Mouse (Mus musculus) 3T3-L1 (cell line): ENCODE data around the gene Agmat.
"Not testable (repeated sequence)": the region's sequence is repeated elsewhere in the genome, so short reads cannot be mapped to it uniquely, and the experiment has no call there.

Experiments
- DNase-seq: peaks from one replicate; pipeline ENCODE4 v3.0.0-alpha.2; 2015; ENCODE audit warnings: low read depth, low spot score

Agmat gene

DNA sequence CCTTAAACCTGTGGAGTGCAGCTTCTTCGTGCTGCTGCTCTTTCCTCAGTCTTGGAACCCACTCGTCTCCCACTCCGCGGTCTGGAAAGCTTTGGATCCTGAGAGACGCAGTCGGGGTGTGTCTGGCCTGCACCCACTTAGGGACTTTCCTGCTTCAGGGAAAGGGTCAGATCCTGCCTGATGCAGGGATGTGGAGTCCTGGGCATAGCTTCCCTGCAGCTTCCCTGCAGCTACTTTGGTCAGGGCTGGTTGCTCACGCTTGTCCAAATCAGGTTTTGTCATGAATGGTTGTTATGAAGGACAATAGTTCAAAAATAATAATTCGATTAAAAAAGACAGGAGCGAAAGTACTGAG is 11.3 kb upstream of the Agmat start:
- no peak for DNase-seq

GRCm38 (mm10) chr4:141736856-141737255 is 9.6 kb upstream of the Agmat start:
- DNase-seq, result no peak

DNA sequence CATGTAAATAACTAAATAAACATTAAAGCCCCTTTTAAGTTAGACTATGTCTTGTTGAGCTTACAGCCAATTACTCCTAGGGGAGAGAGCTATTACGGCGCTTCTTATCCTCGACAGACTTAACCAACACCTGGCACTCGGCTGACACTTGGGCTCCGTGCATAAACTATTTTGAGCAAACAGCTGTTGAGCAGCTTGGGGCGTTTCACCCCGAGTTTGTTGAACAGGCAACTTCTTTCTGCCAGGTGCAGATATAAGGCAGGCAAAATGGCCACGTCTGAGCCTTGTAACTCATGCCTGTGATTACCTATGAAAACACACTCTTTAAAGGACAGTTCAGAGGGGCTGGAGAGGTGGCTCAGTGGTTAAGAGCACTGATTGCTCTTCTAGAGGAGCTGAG is 8.5 kb upstream of the Agmat start:
- DNase-seq, result no peak

DNA sequence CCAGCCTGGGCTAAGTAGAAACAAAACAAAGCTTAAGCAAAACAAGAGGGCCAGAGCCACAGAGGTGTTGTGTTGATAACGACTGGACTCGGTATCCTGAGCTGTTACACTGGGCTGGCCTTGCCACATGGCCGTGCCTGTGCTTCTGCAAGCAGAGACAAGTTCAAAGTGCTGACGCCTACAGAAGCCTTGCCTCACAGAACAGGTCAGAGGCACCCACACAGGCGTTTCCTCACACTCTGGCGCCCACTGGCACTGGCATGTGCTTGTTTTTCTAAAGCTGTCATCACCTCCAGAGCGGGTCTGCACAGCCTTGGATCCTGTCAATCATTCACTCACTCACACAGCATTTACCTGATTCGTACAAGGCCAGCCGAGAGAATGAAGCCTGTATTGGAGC is 4.6 kb upstream of the Agmat start:
- peak; percentile 8 for DNase-seq

GRCm38 (mm10) chr4:141742381-141742780 is 4.1 kb upstream of the Agmat start:
- DNase-seq, result peak; percentile 59

GRCm38 (mm10) chr4:141749557-141749956 is 3.1 kb downstream of the Agmat start:
- DNase-seq, result no peak

DNA sequence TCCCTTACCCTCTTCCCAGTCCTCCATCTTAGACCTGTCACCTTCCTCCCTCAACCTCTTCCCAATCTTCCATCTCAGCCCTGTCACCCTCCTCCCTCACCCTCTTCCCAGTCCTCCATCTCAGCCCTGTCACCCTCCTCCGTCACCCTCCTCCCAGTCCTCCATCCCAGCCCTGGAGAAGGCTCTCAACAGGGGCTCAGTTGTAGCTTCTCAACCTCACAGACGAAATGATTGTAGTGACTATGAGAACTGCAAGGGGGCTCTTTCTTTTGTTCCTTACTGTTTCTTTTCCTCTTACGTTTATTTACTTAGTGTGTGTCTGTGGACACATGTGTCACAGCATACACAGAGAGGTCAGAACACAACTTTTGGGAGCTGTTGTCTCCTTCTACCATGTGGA is 4.4 kb downstream of the Agmat start:
- DNase-seq, result no peak

DNA sequence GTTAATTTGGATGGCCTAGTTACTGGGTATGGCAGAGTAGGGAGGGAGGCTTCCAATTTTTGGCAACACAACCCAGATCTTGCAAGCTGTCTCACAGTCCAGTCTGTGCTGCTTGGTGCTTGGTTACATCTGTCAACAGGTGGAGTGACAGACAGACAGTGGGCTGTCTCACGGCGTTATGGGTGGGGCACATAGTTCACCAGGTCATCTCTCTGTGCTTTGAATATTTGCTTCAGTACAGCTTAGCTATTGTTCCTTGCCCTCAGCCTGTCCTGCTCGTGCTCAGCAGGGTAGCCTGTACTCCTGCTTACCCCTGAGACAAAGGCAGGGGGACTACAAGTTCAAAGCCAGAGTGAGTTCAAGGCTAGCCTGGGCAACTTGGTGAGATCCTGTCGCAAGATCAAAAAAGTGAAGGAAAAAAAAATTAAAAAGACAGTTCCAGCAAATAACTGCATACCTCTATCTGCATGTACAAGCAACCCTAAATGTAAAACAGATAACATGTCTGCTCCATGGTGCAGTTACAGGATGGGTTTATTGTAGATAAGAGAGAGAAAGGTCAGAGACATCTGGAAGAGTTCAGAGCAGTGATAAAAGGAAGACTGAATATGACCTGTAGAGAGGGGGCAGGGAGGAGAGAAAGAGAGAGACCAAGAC is 5.1 kb downstream of the Agmat start:
- DNase-seq, result no peak

DNA sequence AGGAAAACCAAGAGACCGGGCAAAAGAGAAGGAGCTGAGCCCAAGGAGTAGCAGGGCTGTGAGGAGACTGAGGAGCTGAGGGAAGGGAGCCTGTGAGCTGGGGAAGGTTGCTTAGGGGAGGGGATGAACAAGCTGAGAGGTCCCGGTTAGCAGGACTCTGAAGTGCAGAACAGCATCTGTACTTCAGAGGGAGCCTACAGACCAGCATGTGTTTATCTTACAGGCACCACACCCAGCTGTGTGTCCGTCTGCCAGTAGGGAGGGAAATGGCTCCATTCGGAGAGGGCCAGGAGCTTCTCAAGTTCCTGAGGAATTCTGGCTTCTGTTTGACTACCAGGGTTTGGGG is 5.6 kb downstream of the Agmat start:
- DNase-seq, result peak; percentile 19

GRCm38 (mm10) chr4:141755375-141755930 is 9.0 kb downstream of the Agmat start:
- DNase-seq, result no peak

- DNase-seq, result no peak
Observed at GRCm38 (mm10) chr4:141757124-141757523, 10.7 kb downstream of the Agmat start.

GRCm38 (mm10) chr4:141758874-141759542 is 12.5 kb downstream of the Agmat start:
- DNase-seq, result no peak

DNA sequence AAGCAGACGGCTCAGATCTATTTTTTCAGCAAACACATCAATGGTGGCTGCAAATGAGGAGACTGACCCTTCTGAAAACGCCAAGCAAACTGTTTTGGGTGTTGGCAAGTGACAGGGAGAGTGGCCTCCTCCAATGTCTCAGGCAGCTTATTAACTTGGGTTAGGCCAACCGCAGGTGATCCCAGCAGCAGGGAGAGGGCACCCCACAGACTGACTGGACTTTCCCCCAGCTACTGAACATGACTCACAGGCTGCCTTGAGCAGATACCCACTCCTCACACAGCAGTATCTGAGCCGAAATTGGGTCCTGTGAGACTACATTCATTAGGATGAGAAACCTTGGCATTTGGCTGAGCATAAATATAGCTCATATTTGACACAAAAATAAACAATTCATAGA is 14.5 kb downstream of the Agmat start:
- DNase-seq, result no peak

DNA sequence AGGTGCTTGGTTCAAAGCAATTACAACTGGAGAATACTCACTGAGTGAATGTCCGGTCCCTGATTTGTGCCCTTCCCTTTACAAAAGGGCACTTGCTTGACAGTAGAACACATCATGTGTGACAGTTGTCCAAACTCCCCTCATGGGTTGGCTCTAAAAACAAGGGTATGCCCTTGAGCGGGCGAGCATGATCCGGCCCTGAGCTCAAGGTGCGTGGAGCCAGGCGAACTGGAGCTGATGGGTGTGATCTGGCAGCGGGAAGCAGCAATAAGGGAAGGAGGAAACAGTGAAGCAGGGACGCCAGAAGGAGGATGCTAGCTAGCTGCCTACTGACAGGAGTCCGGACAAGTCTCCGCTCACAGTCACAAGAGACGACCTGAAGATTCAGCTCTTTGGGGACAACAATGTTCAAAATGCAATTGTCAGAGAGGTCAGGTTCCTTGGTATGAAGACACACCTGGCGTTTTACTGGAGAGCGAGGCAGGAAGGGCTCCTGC is 15.7 kb downstream of the Agmat start:
- no peak for DNase-seq

DNA sequence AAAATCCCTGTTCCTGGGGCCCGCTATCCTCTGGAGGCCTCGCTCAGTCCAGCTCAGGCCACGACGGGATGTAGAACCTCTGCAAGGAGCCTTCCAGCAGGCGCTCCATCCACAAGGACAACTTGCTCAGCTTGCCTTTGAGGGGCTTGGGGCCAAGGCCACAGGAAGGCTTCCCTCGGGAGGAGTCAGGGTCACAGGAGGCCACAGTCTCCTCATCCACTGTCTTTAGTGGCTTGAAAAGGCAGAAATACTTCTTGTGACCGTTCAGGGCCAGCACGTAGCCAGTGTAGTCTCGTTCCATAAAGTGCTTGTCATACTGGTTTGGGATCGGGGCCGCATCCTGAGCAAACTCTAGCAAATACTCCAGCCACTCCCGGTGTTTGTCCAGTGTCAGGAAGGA is 17.0 kb downstream of the Agmat start:
- DNase-seq, result no peak

DNA sequence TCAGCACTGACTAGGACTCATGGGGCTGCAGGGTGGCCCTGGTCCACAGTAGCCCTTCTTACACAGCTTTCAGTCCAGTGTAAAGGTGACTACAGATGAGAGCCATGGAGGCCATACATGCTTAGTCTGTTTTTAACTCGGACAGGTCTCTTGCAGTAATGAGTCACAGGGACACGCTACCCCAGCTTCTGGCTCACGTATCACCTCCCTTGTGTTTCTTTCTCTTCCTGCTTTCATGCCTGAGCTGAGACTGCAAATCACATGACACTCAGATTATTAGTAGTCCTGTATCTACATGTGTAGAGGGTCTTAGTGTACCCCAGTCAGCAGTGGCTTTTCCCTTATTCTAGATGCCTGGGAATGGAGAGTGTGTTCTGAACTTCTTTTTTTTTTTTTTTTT is 18.5 kb downstream of the Agmat start:
- DNase-seq, result no peak

- DNase-seq, result no peak
Observed at GRCm38 (mm10) chr4:141766316-141766667, 19.8 kb downstream of the Agmat start.

DNA sequence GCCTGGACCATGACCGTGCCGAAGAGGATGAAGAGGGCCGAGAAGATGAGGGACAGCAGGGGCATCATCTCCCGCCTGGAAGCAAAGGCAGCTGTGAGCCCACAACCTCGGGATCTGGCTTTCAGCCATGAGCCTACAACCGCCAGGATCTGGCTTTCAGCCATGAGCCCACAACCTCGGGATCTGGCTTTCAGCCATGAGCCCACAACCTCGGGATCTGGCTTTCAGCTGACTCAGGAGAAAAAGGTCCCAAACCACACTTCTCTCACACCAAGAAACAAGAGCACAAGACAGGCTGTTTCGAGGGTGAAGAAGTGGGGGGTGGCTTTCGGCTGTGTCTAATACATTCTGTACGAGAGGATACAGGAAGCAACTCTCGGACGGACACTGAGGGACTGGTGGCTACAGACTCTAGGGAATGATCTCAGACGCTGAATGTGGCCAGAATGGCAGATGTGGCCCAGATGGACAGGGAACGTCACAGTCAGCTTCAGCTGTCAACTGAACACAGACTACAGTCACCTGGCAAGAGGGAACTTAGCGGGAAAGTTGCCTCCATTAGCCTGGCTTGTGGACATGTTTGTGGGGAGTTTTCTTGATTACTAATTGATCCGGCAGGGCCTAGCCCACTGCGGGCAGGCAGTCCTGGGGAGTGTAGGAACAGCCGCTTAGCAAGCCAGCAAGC is 20.3 kb downstream of the Agmat start:
- DNase-seq, result no peak

DNA sequence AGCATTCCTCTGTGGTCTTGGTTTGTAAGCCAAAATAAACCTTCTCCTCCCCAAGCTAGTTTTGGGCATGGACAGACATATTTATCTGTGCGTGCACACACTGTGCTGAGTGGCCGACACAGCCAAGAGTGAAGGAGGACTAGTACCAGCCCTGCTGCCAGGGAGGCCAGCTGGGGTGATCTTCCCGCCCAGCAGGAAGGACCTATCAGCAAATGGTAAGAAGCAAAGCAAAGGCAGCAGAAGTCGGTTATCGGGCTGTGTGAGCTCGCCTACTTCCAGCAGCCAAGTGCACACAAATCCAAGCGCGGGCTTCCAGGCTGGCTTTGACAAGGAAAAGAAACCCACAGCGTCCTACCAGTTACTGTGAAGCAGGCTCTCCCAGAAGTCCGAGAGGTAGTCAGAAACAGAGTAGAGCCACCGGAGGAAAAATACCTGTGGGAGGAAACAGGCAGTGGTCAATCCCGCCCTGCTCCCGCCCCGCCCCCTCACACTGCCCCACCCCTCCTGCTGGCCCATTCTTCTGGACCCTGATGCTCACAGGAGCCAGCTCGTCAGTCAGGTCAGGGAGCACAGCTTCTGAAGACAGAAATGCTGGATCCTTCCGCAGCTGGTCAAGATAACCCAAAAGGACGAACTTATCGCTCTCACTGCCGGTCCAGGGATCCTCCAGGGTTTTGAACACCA is 21.0 kb downstream of the Agmat start:
- peak; percentile 17 for DNase-seq

- DNase-seq, result no peak
Observed at GRCm38 (mm10) chr4:141769501-141770160, 23.2 kb downstream of the Agmat start.

GRCm38 (mm10) chr4:141771823-141772222 is 25.4 kb downstream of the Agmat start:
- no peak for DNase-seq

GRCm38 (mm10) chr4:141773019-141773418 is 26.5 kb downstream of the Agmat start:
- DNase-seq, result not testable (repeated sequence)
